9 mouse cellular contexts compared by ENCODE assay signal in the genomic region with DNA sequence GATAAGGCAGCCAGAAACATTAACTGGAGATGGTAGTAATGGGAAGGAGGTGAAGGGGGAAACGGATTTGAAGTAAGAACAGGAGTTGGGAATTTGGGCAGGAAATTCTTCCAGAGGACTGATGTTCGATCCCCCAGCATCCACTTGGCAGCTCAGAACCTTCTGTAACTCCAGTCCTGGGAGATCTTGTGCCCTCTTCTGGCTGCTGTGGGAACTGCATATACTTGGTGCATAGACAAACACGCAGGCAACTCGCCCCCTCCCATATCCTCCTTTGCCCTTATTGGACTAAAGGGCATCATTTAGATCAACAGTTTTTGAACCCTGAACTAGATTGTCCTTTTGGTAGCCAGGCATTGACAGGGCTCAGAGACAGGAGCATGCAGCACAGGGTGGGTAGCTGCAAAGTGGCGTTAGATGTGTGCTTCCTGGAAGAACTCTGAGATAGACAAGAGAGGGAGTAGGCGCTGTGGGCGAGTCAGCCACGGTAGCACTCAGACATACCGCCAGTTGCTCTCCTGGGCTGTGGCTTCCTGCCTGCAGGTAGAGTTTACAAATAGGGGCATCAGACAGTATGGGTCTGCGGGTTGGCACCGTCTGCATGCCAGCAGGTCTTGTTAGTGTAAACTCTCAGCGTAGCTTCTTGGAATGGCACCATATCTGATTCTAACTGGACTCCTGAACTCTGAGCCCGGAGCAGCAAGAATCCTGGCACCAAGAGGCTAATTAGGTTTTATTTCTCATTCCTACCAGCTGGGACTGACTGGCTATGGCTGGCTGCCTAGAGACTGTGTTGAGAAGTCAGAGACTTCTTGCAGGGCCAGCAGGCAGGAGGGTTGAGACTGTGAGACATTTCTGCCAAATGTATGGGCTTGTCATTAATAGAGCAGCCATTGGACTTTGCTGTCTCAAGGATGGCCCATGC.
DNase-seq lines count a peak whose midpoint lies in the region; ATAC-seq and TF ChIP-seq lines count a peak whose summit lies in the region.
"Had no signal": no experiment of that assay in that cellular context is flagged by ENCODE, and none has a peak within 500 bp of the region (broad histone marks: within the 10 kb centered on the region; RNA-seq: fewer than 3 reads in every experiment).

No protein-coding gene starts in this region.

- peak; percentile 70 to 88 for TF ChIP-seq CTCF in CH12.LX (conservative IDR thresholded peaks at IDR 0.05 in 1 of 2, IDR thresholded peaks at IDR 0.05 in 1 of 2; ENCODE audit: low read depth in 2 of 2, low read length in 2 of 2)

- no peaks in the 10 kb centered on the region for H3K4me1 ChIP-seq in intestine, embryonic 14.5 days (replicated peaks; ENCODE audit: control insufficient read depth, insufficient read depth, low read length)
- no peaks in the 10 kb centered on the region for H3K4me1 ChIP-seq in intestine, embryonic 16.5 days (ENCODE audit: control insufficient read depth, insufficient read depth, low read length)
- peaks cover 7 to 16% of the 10 kb centered on the region in 2 experiments; a peak in 3 of 4 replicates for H3K4me1 ChIP-seq in CH12.LX (ENCODE audit: control insufficient read depth in 1 of 2, insufficient read depth in 2 of 2)
- no peaks in the 10 kb centered on the region for H3K4me1 ChIP-seq in embryonic facial prominence, embryonic 11.5 days (ENCODE audit: control insufficient read depth, insufficient read depth, low read length)
- peaks cover 10% of the 10 kb centered on the region; the same call in 1 of the 2 replicates for H3K4me1 ChIP-seq in midbrain, embryonic 14.5 days (ENCODE audit: control insufficient read depth, insufficient read depth, low read length)
- H3K4me1 ChIP-seq: embryonic facial prominence, embryonic 13.5 days had no signal

- ATAC-seq in intestine, embryonic 14.5 days (replicated peaks; ENCODE audit: low FRiP score, low TSS enrichment, low read depth): no peak
- no peak for ATAC-seq in intestine, embryonic 16.5 days
- ATAC-seq in embryonic facial prominence, embryonic 11.5 days (replicated peaks; ENCODE audit: insufficient number of reproducible peaks, low FRiP score, low TSS enrichment, low read depth): no peak
- ATAC-seq in midbrain, embryonic 14.5 days (ENCODE audit: low FRiP score, low TSS enrichment): no peak

- no peak for TF ChIP-seq POLR2A in CH12.LX (IDR thresholded peaks at IDR 0.05; ENCODE audit: low read depth, low read length)

- TF ChIP-seq RAD21 in CH12.LX (IDR thresholded peaks at IDR 0.05; ENCODE audit: low read depth, low read length): peak; percentile 29

- H3K4me2 ChIP-seq in intestine, embryonic 14.5 days (ENCODE audit: low read length): no peak overlapping the region
- H3K4me2 ChIP-seq in intestine, embryonic 16.5 days (ENCODE audit: low read depth, low read length): no peak overlapping the region
- no peak overlapping the region for H3K4me2 ChIP-seq in CH12.LX (ENCODE audit: insufficient read depth, low read depth, poor library complexity, severe bottlenecking)
- no peak overlapping the region for H3K4me2 ChIP-seq in embryonic facial prominence, embryonic 11.5 days (ENCODE audit: low read depth, low read length)
- no peak overlapping the region for H3K4me2 ChIP-seq in midbrain, embryonic 14.5 days (ENCODE audit: low read length)
- H3K4me2 ChIP-seq: embryonic facial prominence, embryonic 13.5 days had no signal

- H3K36me3 ChIP-seq in intestine, embryonic 14.5 days (ENCODE audit: control insufficient read depth, insufficient read depth, low read length): no peaks in the 10 kb centered on the region
- no peaks in the 10 kb centered on the region for H3K36me3 ChIP-seq in intestine, embryonic 16.5 days (ENCODE audit: control insufficient read depth, insufficient read depth, low read length)
- no peaks in the 10 kb centered on the region for H3K36me3 ChIP-seq in CH12.LX (replicated peaks in 1 of 2; ENCODE audit: control insufficient read depth in 1 of 2, insufficient read depth in 1 of 2, low read length in 1 of 2)
- H3K36me3 ChIP-seq in embryonic facial prominence, embryonic 11.5 days (replicated peaks; ENCODE audit: control insufficient read depth, insufficient read depth, low read depth, low read length): no peaks in the 10 kb centered on the region
- no peaks in the 10 kb centered on the region for H3K36me3 ChIP-seq in midbrain, embryonic 14.5 days (ENCODE audit: control insufficient read depth, insufficient read depth, low read length)
- H3K36me3 ChIP-seq: embryonic facial prominence, embryonic 13.5 days had no signal

- dilution Hi-C loops in CH12.LX (cut with MboI; ENCODE audit: extremely low pct_ligation_motif_present, extremely low pct_unique_long_range_greater_than_20kb, low sequenced_read_pairs): no loop called here

- peak; percentile 74 for DNase-seq in intestine, embryonic 14.5 days (ENCODE audit: low spot score)
- peak; percentile 65 for DNase-seq in CH12.LX (ENCODE audit: extremely low read depth)
- peak; percentile 91 for DNase-seq in brain, adult 2 months (ENCODE audit: low read depth, low spot score)
- DNase-seq in embryonic facial prominence, embryonic 11.5 days (ENCODE audit: low spot score): peak; percentile 58
- peak; percentile 77 to 84 for DNase-seq in kidney, postnatal 36 days
- peak; percentile 57 for DNase-seq in midbrain, embryonic 14.5 days
- DNase-seq in thymus, postnatal 36 days: peak; percentile 46 to 47

- WGBS in intestine, embryonic 14.5 days: 68% methylated on average over 13 of the region's 13 CpGs
- WGBS in intestine, embryonic 16.5 days: 61% methylated on average over 13 of the region's 13 CpGs
- WGBS in embryonic facial prominence, embryonic 11.5 days: 70% methylated on average over 13 of the region's 13 CpGs
- 71% methylated on average over 13 of the region's 13 CpGs for WGBS in midbrain, embryonic 14.5 days

- no peaks in the 10 kb centered on the region for H3K79me2 ChIP-seq in CH12.LX (replicated peaks; ENCODE audit: control insufficient read depth, extremely low read depth, insufficient read depth, poor library complexity, severe bottlenecking)

- no peaks in the 10 kb centered on the region for H3K27me3 ChIP-seq in intestine, embryonic 14.5 days (replicated peaks; ENCODE audit: control insufficient read depth, insufficient read depth, low read length)
- no peaks in the 10 kb centered on the region for H3K27me3 ChIP-seq in intestine, embryonic 16.5 days (replicated peaks; ENCODE audit: control insufficient read depth, insufficient read depth, low read length)
- H3K27me3 ChIP-seq in CH12.LX (replicated peaks): peaks cover 3% of the 10 kb centered on the region
- H3K27me3 ChIP-seq in embryonic facial prominence, embryonic 11.5 days (ENCODE audit: control insufficient read depth, insufficient read depth, low read length): no peaks in the 10 kb centered on the region
- no peaks in the 10 kb centered on the region for H3K27me3 ChIP-seq in midbrain, embryonic 14.5 days (ENCODE audit: control insufficient read depth, insufficient read depth, low read length)
- H3K27me3 ChIP-seq: embryonic facial prominence, embryonic 13.5 days had no signal

- H3K4me3 ChIP-seq in intestine, embryonic 14.5 days (ENCODE audit: low read depth, low read length): no peak overlapping the region
- H3K4me3 ChIP-seq in intestine, embryonic 16.5 days (ENCODE audit: low read length): no peak overlapping the region
- no peak overlapping the region for H3K4me3 ChIP-seq in CH12.LX (replicated peaks in 1 of 3; ENCODE audit: low read depth in 2 of 3, low read length in 2 of 3, poor library complexity in 1 of 3)
- no peak overlapping the region for H3K4me3 ChIP-seq in embryonic facial prominence, embryonic 11.5 days (ENCODE audit: low read depth, low read length)
- H3K4me3 ChIP-seq in midbrain, embryonic 14.5 days (replicated peaks; ENCODE audit: low read depth, low read length): no peak overlapping the region
- H3K4me3 ChIP-seq: embryonic facial prominence, embryonic 13.5 days had no signal

- in situ Hi-C loops in CH12.LX (cut with MboI; ENCODE audit: low pct_ligation_motif_present, low pct_unique_long_range_greater_than_20kb, low sequenced_read_pairs): loop anchor here (10.0 to 25.0 kb wide), 2 partner anchors 68 to 150 kb away; no protein-coding TSS in a partner anchor

- no peaks in the 10 kb centered on the region for H3K9me3 ChIP-seq in intestine, embryonic 14.5 days (ENCODE audit: control insufficient read depth, low read length)
- no peaks in the 10 kb centered on the region for H3K9me3 ChIP-seq in intestine, embryonic 16.5 days (ENCODE audit: control insufficient read depth, low read length)
- H3K9me3 ChIP-seq in CH12.LX (replicated peaks; ENCODE audit: low read length): no peaks in the 10 kb centered on the region
- no peaks in the 10 kb centered on the region for H3K9me3 ChIP-seq in embryonic facial prominence, embryonic 11.5 days (replicated peaks; ENCODE audit: control insufficient read depth, low read length)
- H3K9me3 ChIP-seq in midbrain, embryonic 14.5 days (ENCODE audit: control insufficient read depth, low read length): no peaks in the 10 kb centered on the region
- H3K9me3 ChIP-seq: embryonic facial prominence, embryonic 13.5 days had no signal

- no peak overlapping the region for H3K9ac ChIP-seq in intestine, embryonic 14.5 days (ENCODE audit: low read length)
- H3K9ac ChIP-seq in intestine, embryonic 16.5 days (ENCODE audit: low read depth, low read length): no peak overlapping the region
- no peak overlapping the region for H3K9ac ChIP-seq in CH12.LX (ENCODE audit: insufficient read depth, low read depth)
- H3K9ac ChIP-seq in embryonic facial prominence, embryonic 11.5 days (replicated peaks; ENCODE audit: low read length): no peak overlapping the region
- H3K9ac ChIP-seq in midbrain, embryonic 14.5 days (replicated peaks; ENCODE audit: low read length): no peak overlapping the region
- H3K9ac ChIP-seq: embryonic facial prominence, embryonic 13.5 days had no signal

- TF ChIP-seq EP300 in CH12.LX (IDR thresholded peaks at IDR 0.05; ENCODE audit: low read length): no peak

- no peak overlapping the region for H3K27ac ChIP-seq in intestine, embryonic 14.5 days (ENCODE audit: low read depth)
- no peak overlapping the region for H3K27ac ChIP-seq in intestine, embryonic 16.5 days (ENCODE audit: low read length)
- H3K27ac ChIP-seq in CH12.LX (ENCODE audit: insufficient read depth, low read depth): no peak overlapping the region
- H3K27ac ChIP-seq in embryonic facial prominence, embryonic 11.5 days (replicated peaks; ENCODE audit: low read depth, low read length): no peak overlapping the region
- H3K27ac ChIP-seq in midbrain, embryonic 14.5 days (replicated peaks; ENCODE audit: low read depth, low read length): no peak overlapping the region
- H3K27ac ChIP-seq: embryonic facial prominence, embryonic 13.5 days had no signal

TF ChIP-seq in CH12.LX, 34 proteins besides CTCF, POLR2A, EP300 and RAD21:
- TF ChIP-seq SMC3 (IDR thresholded peaks at IDR 0.05; ENCODE audit: low read depth, low read length): peak; percentile 41
- TF ChIP-seq ELF1 (IDR thresholded peaks at IDR 0.05; ENCODE audit: low read depth, low read length): no peak
- no peak for TF ChIP-seq NELFE (IDR thresholded peaks at IDR 0.05; ENCODE audit: low read depth, low read length)
- TF ChIP-seq BHLHE40 (IDR thresholded peaks at IDR 0.05; ENCODE audit: low read depth, low read length): no peak
- 0 out of 2 replicates have a peak, but pooled peaks have one; percentile 32 for TF ChIP-seq MAZ (IDR thresholded peaks at IDR 0.05; ENCODE audit: low read depth, low read length)
